Mouse (Mus musculus) MEL (cell line): ENCODE measurements at regions not wholly inside any gene's neighbourhood (a gene's known extent, or its start where the extent isn't known, plus 50 kb on each side); places are given as distances from the start of the nearest gene placed in this dataset.

ENCODE experiments used
- DNase-seq: peaks from one replicate; pipeline ENCODE4 v3.0.0; 2011; ENCODE audit warnings: low read depth, low spot score
- H3K27ac ChIP-seq: 2 replicates; pipeline ENCODE4 v1.5.1; 2012; ENCODE audit warnings: low read depth, mild to moderate bottlenecking, control low read depth, low read length, moderate library complexity; ENCODE audit not compliant: control insufficient read depth
- H3K27me3 ChIP-seq, 2 experiments: fragments of 150-350 bp in 1 of 2; sonication (generic) in 1 of 2; 2 replicates each; pipeline ENCODE4 v1.6.1; 2012; ENCODE audit warnings: low read length in 2 of 2, mild to moderate bottlenecking in 2 of 2, improper control_type of control experiment in 1 of 2, moderate library complexity in 1 of 2; ENCODE audit not compliant: insufficient read depth in 2 of 2, control insufficient read depth in 1 of 2
- H3K36me3 ChIP-seq, 2 experiments: 2 replicates each; pipeline ENCODE4 v1.6.1; 2012 to 2014; ENCODE audit warnings: low read length in 2 of 2, improper control_type of control experiment in 1 of 2, inconsistent platforms in 1 of 2, mild to moderate bottlenecking in 1 of 2; ENCODE audit not compliant: insufficient read depth in 2 of 2, control insufficient read depth in 1 of 2
- H3K4me1 ChIP-seq, 2 experiments: fragments of 150-350 bp in 1 of 2; sonication (generic) in 1 of 2; 2 replicates each; pipeline ENCODE4 v1.6.1; 2012; ENCODE audit warnings: low read length in 2 of 2, improper control_type of control experiment in 1 of 2, mild to moderate bottlenecking in 1 of 2; ENCODE audit not compliant: insufficient read depth in 2 of 2, control insufficient read depth in 1 of 2
- H3K4me3 ChIP-seq, 2 experiments: fragments of 150-350 bp in 1 of 2; sonication (generic) in 1 of 2; 2 replicates each; pipeline ENCODE4 v1.5.1; 2012; ENCODE audit warnings: low read depth in 2 of 2, low read length in 2 of 2, mild to moderate bottlenecking in 2 of 2, moderate library complexity in 2 of 2, control low read depth in 1 of 2, improper control_type of control experiment in 1 of 2; ENCODE audit not compliant: control insufficient read depth in 1 of 2, insufficient read depth in 1 of 2
- H3K79me2 ChIP-seq: 2 replicates; pipeline ENCODE4 v1.6.1; 2012; ENCODE audit warnings: mild to moderate bottlenecking, low read length, moderate library complexity; ENCODE audit not compliant: control insufficient read depth, poor library complexity, insufficient read depth
- H3K9ac ChIP-seq: 2 replicates; pipeline ENCODE4 v1.6.1; 2012; ENCODE audit warnings: low read depth, mild to moderate bottlenecking, control low read depth, low read length, moderate library complexity; ENCODE audit not compliant: control insufficient read depth, poor library complexity, severe bottlenecking
- H3K9me3 ChIP-seq: fragments of 150-350 bp; sonication (generic); replicated peaks from 2 replicates; pipeline ENCODE4 v1.6.1; 2012; ENCODE audit warnings: mild to moderate bottlenecking, low read length, improper control_type of control experiment, moderate library complexity; ENCODE audit not compliant: insufficient read depth
- CHD2 ChIP-seq: IDR thresholded peaks from 2 replicates; pipeline ENCODE4 v1.6.1; 2011; ENCODE audit warnings: low read length, improper control_type of control experiment
- CTCF ChIP-seq, 3 experiments: IDR thresholded peaks in 2 of 3; conservative IDR thresholded peaks in 1 of 3; 2 replicates each; pipeline ENCODE4 v1.5.1; 2011 to 2012; ENCODE audit warnings: low read length in 3 of 3, low read depth in 2 of 3, mild to moderate bottlenecking in 2 of 3, improper control_type of control experiment in 1 of 3, inconsistent platforms in 1 of 3, mixed read lengths in 1 of 3, moderate library complexity in 1 of 3; ENCODE audit not compliant: control insufficient read depth in 1 of 3, insufficient read depth in 1 of 3, poor library complexity in 1 of 3, severe bottlenecking in 1 of 3
- EP300 ChIP-seq, 2 experiments: IDR thresholded peaks; 2 replicates each; pipeline ENCODE4 v1.6.1; 2011; ENCODE audit warnings: improper control_type of control experiment in 2 of 2, low read length in 2 of 2, low read depth in 1 of 2, mild to moderate bottlenecking in 1 of 2
- ETS1 ChIP-seq: IDR thresholded peaks from 2 replicates; pipeline ENCODE4 v1.6.1; 2012; ENCODE audit warnings: low read depth, mild to moderate bottlenecking, inconsistent platforms, low read length, improper control_type of control experiment, moderate library complexity
- JUND ChIP-seq: IDR thresholded peaks from 2 replicates; pipeline ENCODE4 v1.6.1; 2011; ENCODE audit warnings: low read depth, mild to moderate bottlenecking, improper control_type of control experiment, low read length
- MAFK ChIP-seq: IDR thresholded peaks from 2 replicates; pipeline ENCODE4 v1.6.1; 2011; ENCODE audit warnings: low read depth, mild to moderate bottlenecking, low read length, improper control_type of control experiment, borderline replicate concordance
- MEF2A ChIP-seq: IDR thresholded peaks from 2 replicates; pipeline ENCODE4 v1.6.1; 2014; ENCODE audit warnings: low read depth, mild to moderate bottlenecking, inconsistent platforms, low read length, improper control_type of control experiment; ENCODE audit not compliant: poor library complexity, insufficient replicate concordance, severe bottlenecking; ENCODE audit errors: extremely low read depth
- MXI1 ChIP-seq: IDR thresholded peaks from 2 replicates; pipeline ENCODE4 v1.6.1; 2011; ENCODE audit warnings: mild to moderate bottlenecking, low read depth, low read length, improper control_type of control experiment
- MYB ChIP-seq: IDR thresholded peaks from 2 replicates; pipeline ENCODE4 v1.6.1; 2011; ENCODE audit warnings: mild to moderate bottlenecking, low read depth, low read length, improper control_type of control experiment
- MYC ChIP-seq: IDR thresholded peaks from 2 replicates; pipeline ENCODE4 v1.6.1; 2011; ENCODE audit warnings: low read depth, mild to moderate bottlenecking, low read length, improper control_type of control experiment, moderate library complexity
- NRF1 ChIP-seq: IDR thresholded peaks from 2 replicates; pipeline ENCODE4 v1.6.1; 2014; ENCODE audit warnings: low read depth, mild to moderate bottlenecking, inconsistent platforms, low read length, improper control_type of control experiment, moderate library complexity; ENCODE audit not compliant: poor library complexity, insufficient read depth, severe bottlenecking
- POLR2AphosphoS5 ChIP-seq: IDR thresholded peaks from 2 replicates; pipeline ENCODE4 v1.6.1; 2012; ENCODE audit warnings: low read depth, borderline replicate concordance, mild to moderate bottlenecking, inconsistent platforms, low read length, moderate library complexity, mixed read lengths
- RAD21 ChIP-seq: IDR thresholded peaks from 2 replicates; pipeline ENCODE4 v1.6.1; 2011; ENCODE audit warnings: mild to moderate bottlenecking, low read depth, low read length, improper control_type of control experiment
- RCOR1 ChIP-seq: IDR thresholded peaks from 2 replicates; pipeline ENCODE4 v1.6.1; 2012; ENCODE audit warnings: low read depth, mild to moderate bottlenecking, inconsistent platforms, low read length, improper control_type of control experiment
- SIN3A ChIP-seq: IDR thresholded peaks from 2 replicates; pipeline ENCODE4 v1.6.1; 2012; ENCODE audit warnings: low read length, improper control_type of control experiment, inconsistent platforms
- SMC3 ChIP-seq: IDR thresholded peaks from 2 replicates; pipeline ENCODE4 v1.6.1; 2011; ENCODE audit warnings: low read depth, low read length, improper control_type of control experiment
- TCF12 ChIP-seq: IDR thresholded peaks from 2 replicates; pipeline ENCODE4 v1.6.1; 2014; ENCODE audit warnings: low read depth, mild to moderate bottlenecking, inconsistent platforms, low read length, improper control_type of control experiment, moderate library complexity
- UBTF ChIP-seq: IDR thresholded peaks from 2 replicates; pipeline ENCODE4 v1.6.1; 2012; ENCODE audit warnings: low read depth, mild to moderate bottlenecking, inconsistent platforms, low read length, improper control_type of control experiment, moderate library complexity, borderline replicate concordance; ENCODE audit not compliant: insufficient read depth
- USF1 ChIP-seq: IDR thresholded peaks from 2 replicates; pipeline ENCODE4 v1.6.1; 2014; ENCODE audit warnings: low read depth, mild to moderate bottlenecking, inconsistent platforms, low read length, improper control_type of control experiment, moderate library complexity
- USF2 ChIP-seq, 2 experiments: IDR thresholded peaks; 2 replicates each; pipeline ENCODE4 v1.6.1; 2011 to 2012; ENCODE audit warnings: improper control_type of control experiment in 2 of 2, low read length in 2 of 2, borderline replicate concordance in 1 of 2, inconsistent platforms in 1 of 2, low read depth in 1 of 2, mild to moderate bottlenecking in 1 of 2; ENCODE audit not compliant: insufficient read depth in 1 of 2
- ZC3H11A ChIP-seq: IDR thresholded peaks from 2 replicates; pipeline ENCODE4 v1.6.1; 2012; ENCODE audit warnings: low read depth, mild to moderate bottlenecking, inconsistent platforms, low read length, improper control_type of control experiment
- ZNF384 ChIP-seq: IDR thresholded peaks from 2 replicates; pipeline ENCODE4 v1.6.1; 2012; ENCODE audit warnings: low read depth, mild to moderate bottlenecking, inconsistent platforms, low read length, improper control_type of control experiment

DNA sequence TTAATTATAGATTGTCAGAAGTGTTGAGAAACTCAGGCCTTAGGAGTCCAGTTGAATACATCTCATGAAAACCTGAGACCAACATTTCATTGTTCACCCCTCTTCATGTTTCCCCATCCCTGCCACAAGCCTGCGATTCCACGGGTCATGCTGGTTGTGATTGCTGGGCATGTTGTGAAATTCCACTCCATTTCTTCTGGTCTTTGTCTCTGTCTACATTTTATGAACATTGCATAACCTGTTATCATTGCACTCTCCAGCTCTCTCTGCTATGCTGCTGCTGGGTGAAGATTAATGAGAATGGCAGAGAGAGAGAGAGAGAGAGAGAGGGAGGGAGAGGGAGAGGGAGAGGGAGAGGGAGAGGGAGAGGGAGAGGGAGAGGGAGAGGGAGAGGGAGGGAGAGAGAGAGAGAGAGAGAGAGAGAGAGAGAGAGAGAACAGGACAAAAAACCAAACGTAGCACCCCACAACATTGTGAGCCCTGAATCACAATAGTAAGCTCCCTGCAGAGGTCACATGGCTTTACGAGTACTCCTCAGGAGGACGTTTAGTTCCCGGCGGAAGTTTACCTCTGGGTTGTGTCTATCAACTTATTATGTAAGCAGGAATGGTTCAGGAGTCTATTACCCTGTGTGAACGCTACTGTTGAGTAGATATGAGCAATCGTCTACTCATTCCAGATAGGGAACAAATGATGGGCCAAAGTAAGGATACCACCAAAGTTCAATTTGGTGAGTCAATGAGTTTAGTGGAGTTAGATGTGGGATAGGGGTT is 183.5 kb upstream of the Map3k1 start:
- DNase-seq: no peak
- no peak overlapping the region for H3K9ac ChIP-seq
- H3K27me3 ChIP-seq: no peaks in the 10 kb centered on the region; a peak in 1 of 4 replicates
- TF ChIP-seq SIN3A: no peak
- TF ChIP-seq TCF12: no peak
- TF ChIP-seq ZNF384: no peak
- TF ChIP-seq MYC: no peak
- TF ChIP-seq MYB: no peak
- no peak for TF ChIP-seq JUND
- no peak for TF ChIP-seq CHD2
- TF ChIP-seq MAFK: no peak
- TF ChIP-seq SMC3: no peak
- TF ChIP-seq, all 39 proteins: peak for 0
- Histone ChIP-seq H3K79me2 (no peaks in the 10 kb centered on the region), H3K9me3 (no peaks in the 10 kb centered on the region), H3K27ac (no peak overlapping the region), H3K4me3 (no peak overlapping the region), H3K4me1 (no peaks in the 10 kb centered on the region), H3K36me3 (peaks cover 0 to under 1% of the 10 kb centered on the region in 2 experiments; a peak in 1 of 4 replicates)

GRCm38 (mm10) chr13:111994862-111995490 is 186.2 kb upstream of the Map3k1 start:
- no peaks in the 10 kb centered on the region; a peak in 1 of 4 replicates for H3K27me3 ChIP-seq
- no peak overlapping the region for H3K27ac ChIP-seq
- no peak for DNase-seq
- no peaks in the 10 kb centered on the region for H3K9me3 ChIP-seq
- no peak overlapping the region for H3K9ac ChIP-seq
- no peaks in the 10 kb centered on the region for H3K4me1 ChIP-seq
- no peaks in the 10 kb centered on the region for H3K36me3 ChIP-seq
- TF ChIP-seq RAD21: no peak
- TF ChIP-seq USF2 (IDR thresholded peaks at IDR 0.05; ENCODE audit: borderline replicate concordance in 1 of 2, insufficient read depth in 1 of 2, low read depth in 1 of 2, low read length in 2 of 2): no peak
- TF ChIP-seq MEF2A: no peak
- no peak for TF ChIP-seq TCF12
- TF ChIP-seq MAFK: no peak
- TF ChIP-seq SIN3A: no peak
- TF ChIP-seq RCOR1: no peak
- TF ChIP-seq CHD2: no peak
- TF ChIP-seq POLR2AphosphoS5: no peak
- no peak for TF ChIP-seq ETS1
- no peak for TF ChIP-seq ZC3H11A
- no peak for TF ChIP-seq CTCF (IDR thresholded peaks at IDR 0.05 in 2 of 3, conservative IDR thresholded peaks at IDR 0.05 in 1 of 3; ENCODE audit: control insufficient read depth in 1 of 3, insufficient read depth in 1 of 3, low read depth in 2 of 3, low read length in 3 of 3, poor library complexity in 1 of 3, severe bottlenecking in 1 of 3)
- TF ChIP-seq MYB: no peak
- TF ChIP-seq MXI1: no peak
- TF ChIP-seq UBTF: no peak
- no peak for TF ChIP-seq USF1
- no peak for TF ChIP-seq EP300 (IDR thresholded peaks at IDR 0.05; ENCODE audit: low read depth in 1 of 2, low read length in 2 of 2)
- no peak for TF ChIP-seq NRF1
- no peak overlapping the region for H3K4me3 ChIP-seq
- no peaks in the 10 kb centered on the region for H3K79me2 ChIP-seq
